Mouse (Mus musculus) spleen, adult 12 weeks (tissue): ENCODE results near the gene Mpped2.

Experiments
- DNase-seq: peaks from one replicate; pipeline ENCODE4 v3.0.0; 2022; ENCODE audit warnings: low spot score

Mpped2 gene

GRCm38 (mm10) chr2:106815898-106816297 is 122.8 kb downstream of the Mpped2 start:
- DNase-seq: no peak

DNA sequence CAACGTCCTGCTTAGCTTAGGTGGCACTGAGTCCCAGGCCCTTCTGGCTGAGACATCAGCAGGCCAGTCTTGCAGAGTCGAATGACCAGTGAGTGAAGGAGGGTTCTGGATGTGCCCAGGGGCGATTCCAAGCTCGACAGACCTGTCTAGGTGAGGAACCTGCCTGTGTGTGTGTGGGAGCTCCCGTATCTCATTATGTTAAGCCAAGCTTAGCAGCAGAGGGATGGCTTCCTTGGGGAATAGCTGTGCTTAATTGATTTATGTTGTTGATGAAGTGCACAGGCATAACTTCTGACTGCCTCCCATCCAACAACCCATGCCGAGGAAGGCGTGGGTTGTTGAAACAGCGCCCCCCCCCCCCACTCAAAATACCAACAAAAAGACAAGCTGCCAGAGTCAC is 128.2 kb downstream of the Mpped2 start:
- DNase-seq: no peak

- DNase-seq: no peak
These were observed 128.8 kb downstream of the Mpped2 start for GRCm38 (mm10) chr2:106821883-106822282.

GRCm38 (mm10) chr2:106822540-106822939 is 129.5 kb downstream of the Mpped2 start:
- no peak for DNase-seq

DNA sequence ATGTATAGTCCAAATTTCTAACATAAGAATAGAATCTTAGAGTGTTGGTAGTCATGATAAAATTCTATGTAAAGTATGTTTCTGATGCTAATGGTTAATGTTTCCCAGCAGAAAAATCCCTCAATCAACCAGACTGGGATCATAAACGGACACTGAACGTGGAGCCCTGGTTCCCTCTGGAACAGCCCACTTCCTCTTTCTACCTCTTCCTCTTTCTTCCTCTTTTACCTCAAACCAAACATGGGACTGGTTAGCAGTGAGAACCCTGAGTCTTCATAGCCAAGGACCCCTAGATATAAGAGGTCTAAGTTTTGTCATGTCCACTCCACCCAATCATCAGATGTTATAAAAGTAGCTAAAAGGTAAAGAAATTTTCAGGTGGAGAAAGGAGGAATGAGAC is 132.4 kb downstream of the Mpped2 start:
- no peak for DNase-seq

GRCm38 (mm10) chr2:106826023-106826422 is 133.0 kb downstream of the Mpped2 start:
- DNase-seq: no peak

DNA sequence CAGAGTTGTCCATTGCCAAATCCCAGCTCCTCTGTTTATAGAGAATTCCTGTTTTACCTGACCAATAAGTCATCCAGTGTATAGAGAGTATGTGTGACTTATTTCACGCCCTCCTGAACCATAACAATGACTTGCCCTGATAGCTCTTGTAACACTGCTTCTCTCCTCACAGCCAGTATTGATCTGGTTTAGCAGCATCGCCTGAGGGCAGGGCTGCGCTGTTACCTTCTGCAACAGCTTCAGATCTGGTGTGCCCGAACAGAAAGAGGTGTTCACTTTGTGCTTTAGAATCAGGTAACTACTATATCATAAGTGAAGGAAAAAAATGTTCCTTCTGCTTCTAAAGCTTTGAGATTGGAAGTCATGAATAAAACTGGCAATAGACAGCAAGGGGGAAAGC is 133.7 kb downstream of the Mpped2 start:
- no peak for DNase-seq

- DNase-seq: no peak
These were observed 135.7 kb downstream of the Mpped2 start for GRCm38 (mm10) chr2:106828573-106829310.

DNA sequence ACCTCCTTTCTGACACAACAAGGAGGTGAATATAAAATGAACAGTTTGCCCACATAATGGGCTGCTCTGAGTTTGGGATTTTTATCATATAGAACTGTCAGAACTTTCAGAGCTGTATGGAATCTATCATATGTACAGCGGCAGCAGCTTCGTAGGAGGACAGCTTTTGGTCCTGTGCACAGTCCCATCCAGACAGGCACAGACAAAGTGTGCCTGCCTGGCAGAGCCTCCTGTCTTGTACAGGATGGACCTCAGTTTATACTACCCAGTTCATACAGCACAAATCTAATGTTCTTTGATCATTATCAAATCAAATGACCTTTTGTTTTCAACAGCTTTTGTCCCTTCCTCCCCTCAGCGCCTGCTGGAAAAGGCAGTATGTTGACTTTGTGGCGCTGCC is 136.4 kb downstream of the Mpped2 start:
- no peak for DNase-seq

DNA sequence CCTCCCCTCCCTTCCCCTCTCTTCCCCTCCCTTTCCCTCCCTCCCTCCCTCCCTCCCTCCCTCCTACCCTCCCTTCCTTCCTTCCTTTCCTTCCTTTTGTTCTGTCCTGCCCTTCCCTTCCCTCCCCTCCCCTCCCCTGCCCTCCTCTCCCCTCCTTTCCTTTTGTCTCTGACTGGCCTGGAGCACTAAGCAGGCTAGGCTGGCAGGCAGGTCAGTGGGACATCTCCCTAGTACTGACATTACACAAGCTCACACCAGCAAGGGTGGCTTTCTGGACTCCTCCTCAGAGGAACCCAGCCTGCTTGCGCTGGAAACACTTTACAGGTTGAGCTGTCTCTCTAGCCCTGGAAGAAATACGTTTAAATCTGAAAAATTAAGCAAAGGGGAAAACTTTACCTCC is 139.5 kb downstream of the Mpped2 start:
- no peak for DNase-seq

- DNase-seq: no peak
These were observed 140.1 kb downstream of the Mpped2 start for GRCm38 (mm10) chr2:106833212-106833611.

GRCm38 (mm10) chr2:106835321-106835720 is 142.3 kb downstream of the Mpped2 start:
- no peak for DNase-seq

DNA sequence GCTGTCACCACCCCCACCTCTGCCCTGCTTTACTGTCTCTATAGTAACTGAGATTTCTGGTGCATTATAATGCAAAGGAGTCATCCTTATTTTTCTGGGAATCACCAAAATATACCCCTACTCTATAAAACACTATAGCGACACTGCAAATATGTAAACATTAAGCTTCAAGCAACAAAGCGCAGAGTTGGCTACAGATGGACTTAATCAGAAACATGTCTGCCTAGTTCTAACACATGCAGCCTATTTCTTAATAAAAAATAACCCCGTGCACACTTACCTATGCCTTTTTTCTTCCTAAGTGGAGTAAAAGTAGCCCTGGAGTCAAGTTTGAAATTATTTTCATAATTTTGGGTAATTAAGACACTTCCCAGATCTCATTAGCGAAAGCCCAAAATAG is 144.2 kb downstream of the Mpped2 start:
- DNase-seq: no peak

GRCm38 (mm10) chr2:106844147-106844546 is 151.1 kb downstream of the Mpped2 start:
- no peak for DNase-seq

- DNase-seq: no peak
These were observed 152.0 kb downstream of the Mpped2 start for GRCm38 (mm10) chr2:106844766-106845678.

GRCm38 (mm10) chr2:106846511-106846910 is 153.4 kb downstream of the Mpped2 start:
- DNase-seq: no peak

GRCm38 (mm10) chr2:106849389-106849788 is 156.3 kb downstream of the Mpped2 start:
- DNase-seq: no peak

DNA sequence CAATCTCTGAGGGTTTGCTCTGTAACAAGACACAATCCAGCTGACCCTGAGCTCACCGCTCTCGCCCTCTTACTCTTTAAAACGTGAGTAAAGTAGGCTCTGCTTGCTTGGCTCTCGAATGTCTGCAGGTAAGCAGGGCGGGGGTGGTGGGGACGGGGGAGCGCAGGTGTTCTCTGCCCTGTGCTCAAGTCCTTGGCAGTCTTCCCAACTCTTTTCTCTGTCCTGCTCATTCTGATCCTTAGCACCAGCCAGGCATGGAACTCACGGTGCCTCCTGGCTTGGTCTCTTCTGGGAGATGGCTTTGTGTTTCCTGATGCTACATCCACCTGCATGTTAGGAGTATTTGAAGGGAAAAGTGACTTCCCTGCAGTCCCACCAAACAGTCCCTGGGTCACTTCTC is 158.4 kb downstream of the Mpped2 start:
- DNase-seq: no peak

- DNase-seq: no peak
These were observed 161.1 kb downstream of the Mpped2 start for GRCm38 (mm10) chr2:106854213-106854612.

DNA sequence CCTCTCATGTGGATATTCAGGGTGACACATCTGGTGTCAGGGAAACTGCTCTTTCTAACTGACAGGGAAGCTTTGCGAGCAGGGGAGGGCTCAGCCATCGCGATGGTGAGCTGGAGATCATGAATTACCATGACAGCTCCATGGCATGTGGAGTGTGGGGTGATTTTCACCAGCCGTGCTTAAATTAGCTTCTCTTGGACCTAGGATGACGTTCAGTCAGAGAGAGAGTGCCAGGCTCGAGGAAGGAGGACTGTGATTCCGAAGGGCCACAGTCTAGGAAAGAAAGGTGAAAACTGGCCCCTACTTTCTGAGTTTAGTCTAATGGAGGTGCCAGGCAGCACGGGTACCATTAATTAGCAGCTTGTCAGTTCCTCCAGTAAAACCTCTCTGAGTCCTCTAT is 161.7 kb downstream of the Mpped2 start:
- DNase-seq: no peak

- DNase-seq: no peak
These were observed 162.1 kb downstream of the Mpped2 start for GRCm38 (mm10) chr2:106855184-106855583.

- no peak for DNase-seq
These were observed 162.7 kb downstream of the Mpped2 start for GRCm38 (mm10) chr2:106855623-106856350.
